Mouse (Mus musculus): ENCODE measurements around the gene Gsn. TPM values are rescaled to one million over a fixed set of nuclear protein-coding genes. Genes with fewer than 3 reads are reported as not detected.

Gsn gene
- polyA plus RNA-seq, 1 experiment from 2014 or later = 129 TPM

DNA sequence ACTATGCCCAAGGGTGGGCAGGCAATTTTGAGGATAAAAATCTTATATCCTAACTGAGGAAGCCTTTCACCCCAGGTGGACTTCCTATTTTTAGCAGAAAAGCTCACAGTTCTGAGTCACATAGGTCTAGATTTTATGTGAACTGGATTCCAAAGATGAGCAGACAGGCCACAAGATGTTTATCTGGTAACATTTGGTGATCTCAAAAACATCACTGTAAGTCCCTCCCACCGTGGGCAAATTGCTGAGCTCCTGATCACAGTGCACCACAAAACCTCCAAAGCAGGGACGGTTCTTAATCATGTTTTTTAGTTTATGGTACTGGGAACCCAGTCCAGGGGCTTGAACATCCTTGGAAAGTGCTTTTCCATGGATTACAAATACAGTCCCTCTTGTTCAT lies 72.9 kb downstream of the Gsn start:
- 74% methylated on average over 2 of the region's 2 CpGs for WGBS
- Histone ChIP-seq H3K9ac (ENCODE audit: low read depth, low read length) (no peak overlapping the region), H3K27me3 (replicated peaks; ENCODE audit: control insufficient read depth, insufficient read depth, low read length) (no peaks in the 10 kb centered on the region), H3K36me3 (ENCODE audit: control insufficient read depth, insufficient read depth) (peaks cover 3% of the 10 kb centered on the region; the same call in 1 of the 2 replicates), H3K4me3 (ENCODE audit: low read depth, low read length) (no peak overlapping the region), H3K27ac (ENCODE audit: low read depth, low read length) (no peak overlapping the region), H3K4me2 (replicated peaks; ENCODE audit: low read depth) (no peak overlapping the region), H3K9me3 (ENCODE audit: control insufficient read depth) (no peaks in the 10 kb centered on the region), H3K4me1 (replicated peaks; ENCODE audit: control insufficient read depth, insufficient read depth, low read length) (0 out of 2 replicates have a peak, but pooled peaks cover 5% of the 10 kb centered on the region)
- TF ChIP-seq CTCF (IDR thresholded peaks at IDR 0.05; ENCODE audit: low read depth) = no peak
- no peak for ATAC-seq

DNA sequence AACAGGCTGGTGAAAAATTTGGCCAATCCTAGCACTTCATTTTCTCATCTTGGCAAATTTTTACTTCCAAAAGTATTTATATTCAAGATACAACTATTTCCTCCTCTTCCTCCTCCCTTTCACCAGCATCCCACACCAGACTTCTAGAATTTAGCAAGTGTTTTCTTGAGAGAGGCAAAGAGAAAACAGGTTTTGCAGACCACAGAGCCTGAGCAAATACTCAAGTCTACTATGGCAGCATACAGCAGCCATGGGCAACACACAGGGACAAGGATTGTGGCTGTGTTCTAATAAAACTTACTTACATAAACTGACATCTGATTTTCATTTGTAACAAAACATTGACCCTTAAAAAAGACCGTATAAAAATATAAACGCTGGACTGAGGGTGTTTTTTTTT lies 75.0 kb downstream of the Gsn start:
- ATAC-seq = no peak
- H3K4me1 ChIP-seq (replicated peaks; ENCODE audit: control insufficient read depth, insufficient read depth, low read length) = 0 out of 2 replicates have a peak, but pooled peaks cover 5% of the 10 kb centered on the region
- TF ChIP-seq CTCF (IDR thresholded peaks at IDR 0.05; ENCODE audit: low read depth) = no peak
- no peak overlapping the region for H3K4me3 ChIP-seq (ENCODE audit: low read depth, low read length)
- H3K27ac ChIP-seq (ENCODE audit: low read depth, low read length) = no peak overlapping the region
- H3K36me3 ChIP-seq (ENCODE audit: control insufficient read depth, insufficient read depth) = 0 out of 2 replicates have a peak, but pooled peaks cover under 1% of the 10 kb centered on the region
- H3K4me2 ChIP-seq (replicated peaks; ENCODE audit: low read depth) = no peak overlapping the region
- WGBS = 69% methylated on average over 2 of the region's 2 CpGs
- no peak overlapping the region for H3K9ac ChIP-seq (ENCODE audit: low read depth, low read length)
- H3K9me3 ChIP-seq (ENCODE audit: control insufficient read depth) = no peaks in the 10 kb centered on the region
- no peaks in the 10 kb centered on the region for H3K27me3 ChIP-seq (replicated peaks; ENCODE audit: control insufficient read depth, insufficient read depth, low read length)

DNA sequence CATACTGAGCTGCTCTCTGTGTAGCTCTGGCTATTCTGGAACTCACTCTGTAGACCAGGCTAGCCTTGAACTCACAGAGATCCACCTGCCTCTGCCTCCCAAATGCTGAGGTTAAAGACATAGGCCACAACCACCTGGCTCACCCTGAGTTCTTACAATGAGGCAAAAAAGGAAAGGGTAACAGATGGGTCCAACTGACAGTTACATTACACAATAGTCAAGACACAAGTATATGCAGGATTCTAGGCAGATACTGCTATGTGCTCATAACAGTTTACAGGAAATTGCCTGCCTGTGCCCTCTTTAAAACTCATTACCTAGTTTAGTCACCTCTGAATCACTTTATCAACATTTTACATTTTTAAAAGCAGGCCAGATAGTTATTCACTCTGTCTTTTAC lies 77.5 kb downstream of the Gsn start:
- ATAC-seq = no peak
- no peaks in the 10 kb centered on the region for H3K9me3 ChIP-seq (ENCODE audit: control insufficient read depth)
- no peak for TF ChIP-seq CTCF (IDR thresholded peaks at IDR 0.05; ENCODE audit: low read depth)
- no peak overlapping the region for H3K4me3 ChIP-seq (ENCODE audit: low read depth, low read length)
- no peak overlapping the region for H3K27ac ChIP-seq (ENCODE audit: low read depth, low read length)
- no peaks in the 10 kb centered on the region for H3K36me3 ChIP-seq (ENCODE audit: control insufficient read depth, insufficient read depth)
- 0 out of 2 replicates have a peak, but pooled peaks cover 6% of the 10 kb centered on the region for H3K4me1 ChIP-seq (replicated peaks; ENCODE audit: control insufficient read depth, insufficient read depth, low read length)
- H3K9ac ChIP-seq (ENCODE audit: low read depth, low read length) = no peak overlapping the region
- H3K4me2 ChIP-seq (replicated peaks; ENCODE audit: low read depth) = no peak overlapping the region
- H3K27me3 ChIP-seq (replicated peaks; ENCODE audit: control insufficient read depth, insufficient read depth, low read length) = no peaks in the 10 kb centered on the region

DNA sequence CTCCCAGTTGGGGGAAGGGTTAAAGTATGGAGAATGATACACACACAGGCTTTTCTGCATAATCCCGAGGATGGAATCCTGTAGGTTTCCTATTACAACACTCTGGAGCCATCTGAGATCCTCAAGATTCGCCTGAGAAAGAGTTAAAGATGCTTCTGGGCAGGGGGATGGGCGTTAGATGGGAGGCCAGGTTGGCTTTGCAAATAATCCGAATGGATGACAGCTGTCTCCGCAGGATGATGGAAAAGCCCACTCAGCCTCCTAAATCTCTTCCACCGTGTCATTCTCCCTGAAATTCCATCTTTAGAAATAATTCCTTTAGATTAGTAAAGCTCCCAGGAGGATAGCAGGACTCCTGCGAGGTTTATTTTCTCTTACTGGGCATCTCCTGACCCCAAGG lies 79.4 kb downstream of the Gsn start:
- H3K27ac ChIP-seq (ENCODE audit: low read depth, low read length) = no peak overlapping the region
- TF ChIP-seq CTCF (IDR thresholded peaks at IDR 0.05; ENCODE audit: low read depth) = no peak

DNA sequence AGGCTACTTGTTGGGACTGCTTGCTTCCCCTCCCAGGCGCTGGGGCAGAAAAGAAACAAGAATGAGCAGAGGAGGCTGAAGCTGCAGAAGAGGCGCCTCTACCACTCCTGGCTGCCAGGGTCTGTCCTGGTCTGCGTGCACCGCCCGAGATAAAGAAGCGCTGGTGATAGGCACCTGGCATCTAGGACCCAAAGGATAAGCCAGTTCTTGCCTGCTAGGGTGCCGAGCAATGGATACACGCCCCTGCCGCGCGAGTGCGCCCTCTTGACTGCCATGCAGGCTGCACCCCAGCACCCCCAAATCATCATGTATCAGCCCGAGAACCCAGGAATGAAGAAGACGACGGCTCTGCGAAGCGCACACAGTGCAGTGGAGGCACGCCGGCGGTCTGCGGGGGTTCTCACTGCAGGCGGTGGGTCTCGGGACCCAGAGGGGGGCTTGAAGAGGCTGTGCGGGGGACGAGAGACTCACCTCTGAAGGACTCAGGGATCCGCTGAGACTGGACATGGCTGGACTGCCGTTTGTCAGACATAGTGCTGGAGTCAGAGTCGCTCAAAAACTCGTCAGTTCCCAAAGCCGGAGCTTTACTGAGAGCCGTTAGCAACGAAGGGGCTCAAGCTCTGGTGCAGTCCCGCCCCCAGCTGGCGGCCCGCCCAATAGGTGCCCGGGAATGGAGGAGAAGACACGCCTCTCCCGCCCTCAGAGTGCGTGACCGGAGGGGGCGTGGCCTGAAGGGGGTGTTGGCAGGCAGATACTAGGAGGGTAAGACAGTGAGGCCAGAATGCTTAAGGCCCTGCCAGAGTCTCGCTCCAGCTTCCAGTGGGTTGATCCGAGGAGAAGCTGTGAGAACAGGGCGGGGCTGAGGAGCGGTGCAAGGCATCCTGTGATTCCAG lies 80.5 kb downstream of the Gsn start, which contains the start of gene Stom:
Gene Stom (minus strand): TSS at position 589 of the 893 bp plus-strand sequence.
- peak within 1 kb of the TSS; percentile 75 for H3K27ac ChIP-seq (ENCODE audit: low read depth, low read length)

More for the DNA sequence above, 79.4 kb downstream of the Gsn start:
- Histone ChIP-seq H3K27me3 (replicated peaks; ENCODE audit: control insufficient read depth, insufficient read depth, low read length) (no peaks in the 10 kb centered on the region), H3K4me1 (replicated peaks; ENCODE audit: control insufficient read depth, insufficient read depth, low read length) (peaks cover 11% of the 10 kb centered on the region; the same call in 1 of the 2 replicates), H3K36me3 (ENCODE audit: control insufficient read depth, insufficient read depth) (no peaks in the 10 kb centered on the region), H3K4me2 (replicated peaks; ENCODE audit: low read depth) (peak overlapping the region; percentile 96), H3K9me3 (ENCODE audit: control insufficient read depth) (no peaks in the 10 kb centered on the region), H3K4me3 (ENCODE audit: low read depth, low read length) (peak overlapping the region; percentile 69), H3K9ac (ENCODE audit: low read depth, low read length) (peak overlapping the region; percentile 66; the same call in 1 of the 2 replicates)
- 25% methylated on average over 7 of the region's 7 CpGs for WGBS
- ATAC-seq = no peak

DNA sequence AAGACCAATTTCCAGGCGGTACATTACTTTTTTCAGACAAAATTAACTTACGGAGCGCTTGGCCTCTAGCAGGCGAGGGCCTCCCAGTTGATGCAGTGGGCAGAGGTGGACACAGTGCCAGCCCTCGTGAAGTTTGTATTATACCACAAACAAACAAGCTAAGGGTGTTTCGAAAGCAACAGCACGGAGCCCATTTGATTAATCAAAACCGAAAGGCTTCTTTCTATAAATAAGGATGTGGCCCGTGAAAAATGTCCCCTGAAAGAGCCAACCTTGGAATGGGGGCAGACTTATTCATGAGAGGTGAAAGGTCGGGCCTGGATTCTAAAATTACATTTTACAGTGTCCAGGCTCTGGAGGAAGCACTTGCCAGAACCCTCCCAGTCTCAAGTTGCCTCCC lies 81.2 kb downstream of the Gsn start:
- H3K36me3 ChIP-seq (ENCODE audit: control insufficient read depth, insufficient read depth) = no peaks in the 10 kb centered on the region
- peak overlapping the region; percentile 31 for H3K27ac ChIP-seq (ENCODE audit: low read depth, low read length)
- ATAC-seq = no peak
- H3K27me3 ChIP-seq (replicated peaks; ENCODE audit: control insufficient read depth, insufficient read depth, low read length) = no peaks in the 10 kb centered on the region
- H3K9me3 ChIP-seq (ENCODE audit: control insufficient read depth) = no peaks in the 10 kb centered on the region
- peak overlapping the region; percentile 96 for H3K4me2 ChIP-seq (replicated peaks; ENCODE audit: low read depth)
- WGBS = 48% methylated on average over 10 of the region's 10 CpGs
- H3K4me1 ChIP-seq (replicated peaks; ENCODE audit: control insufficient read depth, insufficient read depth, low read length) = peaks cover 11% of the 10 kb centered on the region; the same call in 1 of the 2 replicates
- no peak overlapping the region for H3K9ac ChIP-seq (ENCODE audit: low read depth, low read length)
- no peak for TF ChIP-seq CTCF (IDR thresholded peaks at IDR 0.05; ENCODE audit: low read depth)
- no peak overlapping the region for H3K4me3 ChIP-seq (ENCODE audit: low read depth, low read length)

More for the DNA sequence above, 80.5 kb downstream of the Gsn start, which contains the start of gene Stom:
- Histone ChIP-seq H3K4me3 (ENCODE audit: low read depth, low read length) (peak within 1 kb of the TSS; percentile 69), H3K4me1 (replicated peaks; ENCODE audit: control insufficient read depth, insufficient read depth, low read length) (peaks cover 11% of the 10 kb centered on the region; the same call in 1 of the 2 replicates), H3K4me2 (replicated peaks; ENCODE audit: low read depth) (peak within 1 kb of the TSS; percentile 96), H3K9me3 (ENCODE audit: control insufficient read depth) (no peaks in the 10 kb centered on the region), H3K27me3 (replicated peaks; ENCODE audit: control insufficient read depth, insufficient read depth, low read length) (no peaks in the 10 kb centered on the region), H3K9ac (ENCODE audit: low read depth, low read length) (peak within 1 kb of the TSS; percentile 66), H3K36me3 (ENCODE audit: control insufficient read depth, insufficient read depth) (no peaks in the 10 kb centered on the region)
- peak; percentile 94 for ATAC-seq
- under 1% methylated on average over 45 of the region's 45 CpGs for WGBS
- peak; percentile 41 for TF ChIP-seq CTCF (IDR thresholded peaks at IDR 0.05; ENCODE audit: low read depth)
